19 mouse cellular contexts compared by ENCODE assay signal in genomic region chr6:90799116-90799515, GRCm38 (mm10).
DNase-seq lines count a peak whose midpoint lies in the region; ATAC-seq lines count a peak whose summit lies in the region.
"Had no signal": no experiment of that assay in that cellular context is flagged by ENCODE, and none has a peak within 500 bp of the region (broad histone marks: within the 10 kb centered on the region; RNA-seq: fewer than 3 reads in every experiment).

No protein-coding gene starts in this region.

- 95% methylated on average over 1 of the region's 1 CpGs for WGBS in midbrain, embryonic 14.5 days

- no peaks in the 10 kb centered on the region for H3K9me3 ChIP-seq in midbrain, embryonic 14.5 days (ENCODE audit: control insufficient read depth, low read length)
- H3K9me3 ChIP-seq: embryonic facial prominence, embryonic 15.5 days; forebrain, embryonic 12.5 days; hindbrain, embryonic 12.5 days; midbrain, embryonic 12.5 days had no signal

- H3K4me2 ChIP-seq in midbrain, embryonic 14.5 days (ENCODE audit: low read length) = no peak overlapping the region
- H3K4me2 ChIP-seq: embryonic facial prominence, embryonic 15.5 days; forebrain, embryonic 12.5 days; hindbrain, embryonic 12.5 days; midbrain, embryonic 12.5 days had no signal

- no peaks in the 10 kb centered on the region for H3K36me3 ChIP-seq in midbrain, embryonic 14.5 days (ENCODE audit: control insufficient read depth, insufficient read depth, low read length)
- H3K36me3 ChIP-seq: embryonic facial prominence, embryonic 15.5 days; forebrain, embryonic 12.5 days; hindbrain, embryonic 12.5 days; midbrain, embryonic 12.5 days had no signal

- no peak overlapping the region for H3K27ac ChIP-seq in midbrain, embryonic 14.5 days (replicated peaks; ENCODE audit: low read depth, low read length)
- H3K27ac ChIP-seq: embryonic facial prominence, embryonic 15.5 days; forebrain, embryonic 12.5 days; hindbrain, embryonic 12.5 days; midbrain, embryonic 12.5 days had no signal

- no peak overlapping the region for H3K4me3 ChIP-seq in midbrain, embryonic 14.5 days (replicated peaks; ENCODE audit: low read depth, low read length)
- H3K4me3 ChIP-seq: embryonic facial prominence, embryonic 15.5 days; forebrain, embryonic 12.5 days; hindbrain, embryonic 12.5 days; midbrain, embryonic 12.5 days had no signal

- no peaks in the 10 kb centered on the region for H3K27me3 ChIP-seq in midbrain, embryonic 14.5 days (ENCODE audit: control insufficient read depth, insufficient read depth, low read length)
- H3K27me3 ChIP-seq: embryonic facial prominence, embryonic 15.5 days; forebrain, embryonic 12.5 days; hindbrain, embryonic 12.5 days; midbrain, embryonic 12.5 days; Patski had no signal

- ATAC-seq in cerebellum, adult (ENCODE audit: insufficient number of reproducible peaks, low FRiP score, low TSS enrichment) = peak; percentile 77
- ATAC-seq in midbrain, embryonic 14.5 days (ENCODE audit: low FRiP score, low TSS enrichment) = no peak
- ATAC-seq: intestine, embryonic 16.5 days; Patski had no signal

- peaks cover 5% of the 10 kb centered on the region; the same call in 1 of the 2 replicates for H3K4me1 ChIP-seq in midbrain, embryonic 14.5 days (ENCODE audit: control insufficient read depth, insufficient read depth, low read length)
- H3K4me1 ChIP-seq: hindbrain, embryonic 12.5 days; midbrain, embryonic 12.5 days had no signal

- H3K9ac ChIP-seq in midbrain, embryonic 14.5 days (replicated peaks; ENCODE audit: low read length) = no peak overlapping the region
- H3K9ac ChIP-seq: embryonic facial prominence, embryonic 15.5 days; forebrain, embryonic 12.5 days; hindbrain, embryonic 12.5 days; midbrain, embryonic 12.5 days had no signal

- DNase-seq in cerebellum, postnatal 4 days (ENCODE audit: low spot score in 2 of 2) = no peak
- DNase-seq in layer of hippocampus, adult 11-12 months (ENCODE audit: low spot score) = peak; percentile 77
- DNase-seq in layer of hippocampus, postnatal 10 days (ENCODE audit: low spot score in 2 of 2) = no peak
- DNase-seq in cerebellum, postnatal 10 days = peak; percentile 89 to 94
- peak; percentile 48 to 73 for DNase-seq in layer of hippocampus, postnatal 14 days (ENCODE audit: low spot score in 2 of 2)
- no peak for DNase-seq in embryo, embryonic 9.5 days (ENCODE audit: extremely low spot score)
- DNase-seq in midbrain, embryonic 14.5 days = no peak
- DNase-seq: heart, adult 11 months; kidney, postnatal 10 days; lung, adult 18-20 months; lung, postnatal 4 days; thymus, postnatal 25 days had no signal

Comparison
In these comparisons a context has a peak if more than half of its experiments do, and no peak if none do; other contexts are left out.
1. DNase-seq: peak in layer of hippocampus, adult 11-12 months (single experiment), cerebellum, postnatal 10 days (2 of 2) and layer of hippocampus, postnatal 14 days (2 of 2); none in cerebellum, postnatal 4 days (0 of 2), layer of hippocampus, postnatal 10 days (0 of 2), embryo, embryonic 9.5 days (single experiment) and midbrain, embryonic 14.5 days (single experiment).